Mouse (Mus musculus): ENCODE results near the gene Fam160a2.
"Not testable (repeated sequence)": the region's sequence is repeated elsewhere in the genome, so short reads cannot be mapped to it uniquely, and the experiment has no call there.

DNA sequence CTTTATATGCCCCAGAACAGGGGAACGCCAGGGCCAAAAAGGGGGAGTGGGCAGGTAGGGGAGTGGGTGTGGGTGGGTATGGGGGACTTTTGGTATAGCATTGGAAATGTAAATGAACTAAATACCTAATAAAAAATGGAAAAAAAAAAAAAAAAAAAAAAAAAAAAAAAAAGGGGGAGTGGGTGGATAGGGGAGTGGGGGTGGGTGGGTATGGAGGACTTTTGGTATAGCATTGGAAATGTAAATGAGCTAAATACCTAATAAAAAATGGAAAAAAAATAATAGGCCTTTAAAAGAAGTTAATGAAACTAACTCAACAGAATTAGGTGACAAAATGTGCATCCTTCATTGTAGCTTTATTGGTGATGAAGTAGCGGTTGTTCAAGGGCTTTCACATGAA, 43.4 kb downstream of the Fam160a2 start:
- TF ChIP-seq CTCF (conservative IDR thresholded peaks at IDR 0.05; ENCODE audit: low read length); POU5F1 (IDR thresholded peaks at IDR 0.05; ENCODE audit: borderline replicate concordance, low read length): not testable (repeated sequence)
